Mouse (Mus musculus) heart, postnatal 0 days (tissue): ENCODE measurements around the gene Chn2. TPM values are rescaled to one million over a fixed set of nuclear protein-coding genes. Genes with fewer than 3 reads are reported as not detected.

Source experiments
- ATAC-seq: fragments of 200-750 bp; cut with Nextera tagmentation; 2 replicates; pipeline ENCODE4 v1.8.0; 2017; ENCODE audit warnings: low read depth, moderate number of reproducible peaks, moderate library complexity; ENCODE audit not compliant: insufficient read depth
- DNase-seq: peaks from one replicate; pipeline ENCODE4 v3.0.0-alpha.2; 2016; ENCODE audit warnings: low spot score
- H3K27ac ChIP-seq: fragments of 300-500 bp; sonication (generic); 2 replicates; pipeline ENCODE4 v1.5.1; 2014; ENCODE audit warnings: low read depth, mild to moderate bottlenecking
- H3K27me3 ChIP-seq: fragments of 300-500 bp; sonication (generic); 2 replicates; pipeline ENCODE4 v1.6.1; 2014; ENCODE audit warnings: low read length, mixed read lengths; ENCODE audit not compliant: control insufficient read depth, insufficient read depth
- H3K36me3 ChIP-seq: fragments of 300-500 bp; sonication (generic); replicated peaks from 2 replicates; pipeline ENCODE4 v1.6.1; 2014; ENCODE audit warnings: low read length, mixed read lengths; ENCODE audit not compliant: control insufficient read depth, insufficient read depth
- H3K4me1 ChIP-seq: fragments of 300-500 bp; sonication (generic); 2 replicates; pipeline ENCODE4 v1.6.1; 2014; ENCODE audit warnings: antibody characterized with exemption; ENCODE audit not compliant: control insufficient read depth, insufficient read depth
- H3K4me2 ChIP-seq: fragments of 300-500 bp; sonication (generic); 2 replicates; pipeline ENCODE4 v1.6.1; 2014; ENCODE audit warnings: low read depth, mild to moderate bottlenecking, low read length, moderate library complexity
- H3K4me3 ChIP-seq: fragments of 300-500 bp; sonication (generic); 2 replicates; pipeline ENCODE4 v1.5.1; 2014; ENCODE audit warnings: low read depth, low read length
- H3K9ac ChIP-seq: fragments of 300-500 bp; sonication (generic); replicated peaks from 2 replicates; pipeline ENCODE4 v1.6.1; 2014; ENCODE audit warnings: low read depth, low read length, mixed read lengths
- H3K9me3 ChIP-seq: fragments of 300-500 bp; sonication (generic); replicated peaks from 2 replicates; pipeline ENCODE4 v1.6.1; 2016; ENCODE audit warnings: low read length; ENCODE audit not compliant: control insufficient read depth
- CTCF ChIP-seq: IDR thresholded peaks from 2 replicates; pipeline ENCODE4 v1.5.1; 2016; ENCODE audit warnings: antibody characterized with exemption, control low read depth, low read depth
- EP300 ChIP-seq: IDR thresholded peaks from 2 replicates; pipeline ENCODE4 v1.6.1; 2016; ENCODE audit warnings: antibody characterized with exemption, low read depth
- WGBS: fragments of 180-500 bp; shearing (Covaris S2); extraction: QIAGEN DNeasy Blood & Tissue Kit; methylation state at CpG from one replicate; pipeline ENCODE4 v1.1.7; 2014; 5-methylcytosine and 5-hydroxymethylcytosine counted together
- polyA plus RNA-seq: library from polyadenylated mRNA; unstranded; fragments of >200 nt; fragmentation: Nextera tagmentation; extraction: Ambion mirVana; gene quantifications from 2 replicates; pipeline ENCODE4 v1.2.1, GENCODE M21; 2015
- total RNA-seq: library from RNA; depleted of rRNA; stranded (reverse); fragments of >200 nt; gene quantifications from 2 replicates; pipeline ENCODE4 v1.2.3, GENCODE M21; 2014; ENCODE audit warnings: low replicate concordance

The Chn2 gene
- total and polyA plus RNA-seq, 2 experiments from 2014 or later: 2.0 to 12.2 TPM

DNA sequence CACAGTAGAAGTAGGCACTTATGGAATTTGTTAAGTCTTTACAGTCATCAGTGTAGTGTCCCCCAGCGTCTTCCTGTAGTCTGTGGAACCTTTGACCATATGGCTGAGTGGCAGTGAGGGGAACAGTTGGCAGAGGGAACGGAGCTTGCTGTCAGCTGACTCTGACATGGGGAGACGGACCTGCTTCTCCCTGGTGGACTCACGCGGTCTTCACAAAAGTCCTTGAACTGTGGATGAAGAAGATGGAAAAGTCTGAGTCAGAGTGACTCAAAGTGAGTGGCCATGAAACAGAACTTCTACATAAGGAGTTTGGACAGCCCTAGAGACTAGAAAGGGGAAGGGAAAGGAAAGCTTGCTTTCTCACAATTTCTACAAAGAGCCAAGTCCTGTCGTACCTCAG is 36.1 kb downstream of the Chn2 start:
- TF ChIP-seq EP300 (no peak), CTCF (no peak)
- ATAC-seq (no peak), DNase-seq (no peak)
- Histone ChIP-seq H3K4me3 (no peak overlapping the region), H3K36me3 (no peaks in the 10 kb centered on the region), H3K9ac (no peak overlapping the region), H3K27ac (no peak overlapping the region), H3K9me3 (no peaks in the 10 kb centered on the region), H3K4me1 (peaks cover 11% of the 10 kb centered on the region), H3K27me3 (no peaks in the 10 kb centered on the region), H3K4me2 (no peak overlapping the region)
- 80% methylated on average over 6 of the region's 6 CpGs for WGBS

DNA sequence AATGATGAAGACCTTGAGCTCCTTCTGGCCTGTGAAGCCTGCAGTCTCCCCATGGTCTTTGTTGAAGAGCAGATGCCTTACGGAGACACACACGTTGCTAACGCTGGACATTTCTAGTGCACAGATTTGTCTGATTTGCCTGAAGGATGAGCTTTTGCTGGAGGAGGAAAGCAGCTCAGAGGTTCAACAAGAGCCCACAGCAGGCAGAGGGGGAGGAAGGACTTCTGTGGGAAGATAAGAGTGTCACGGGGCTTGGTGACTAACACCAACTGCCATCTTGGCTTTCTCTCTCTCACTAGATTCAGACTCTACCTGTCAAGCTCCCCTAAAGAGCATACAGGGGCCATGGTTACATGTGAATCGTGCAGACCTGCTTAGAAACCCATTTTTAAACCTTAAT is 37.3 kb downstream of the Chn2 start:
- Histone ChIP-seq H3K9ac (no peak overlapping the region), H3K9me3 (no peaks in the 10 kb centered on the region), H3K4me3 (no peak overlapping the region), H3K27ac (no peak overlapping the region), H3K36me3 (no peaks in the 10 kb centered on the region), H3K4me1 (no peaks in the 10 kb centered on the region), H3K4me2 (no peak overlapping the region), H3K27me3 (no peaks in the 10 kb centered on the region)
- WGBS: 77% methylated on average over 5 of the region's 5 CpGs
- TF ChIP-seq CTCF (no peak), EP300 (no peak)
- ATAC-seq (no peak), DNase-seq (no peak)

DNA sequence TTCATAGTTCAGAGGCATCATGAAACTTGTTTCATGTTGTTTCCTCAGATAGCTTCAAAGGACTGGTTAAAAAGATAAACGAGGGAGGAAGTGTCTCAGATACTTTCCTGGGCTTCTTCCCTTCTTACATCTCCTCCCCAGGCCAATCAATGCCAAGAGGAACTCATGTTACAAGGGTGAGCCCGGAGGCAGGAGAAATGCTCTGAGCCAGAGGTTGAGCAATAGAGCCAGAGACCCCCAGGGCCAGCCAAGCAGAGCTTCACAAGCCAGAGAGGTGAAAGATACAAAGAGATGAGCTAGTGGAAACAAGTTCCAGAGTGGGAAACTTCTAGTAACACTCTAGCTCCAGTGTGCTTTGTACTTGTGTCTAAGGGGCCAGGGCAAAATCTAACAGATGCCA is 38.9 kb downstream of the Chn2 start:
- H3K27ac ChIP-seq: no peak overlapping the region
- no peak overlapping the region for H3K4me3 ChIP-seq
- DNase-seq (no peak), ATAC-seq (no peak)
- no peak overlapping the region for H3K4me2 ChIP-seq
- peaks cover 9% of the 10 kb centered on the region; the same call in 1 of the 2 replicates for H3K4me1 ChIP-seq
- no peak overlapping the region for H3K9ac ChIP-seq
- H3K27me3 ChIP-seq: no peaks in the 10 kb centered on the region
- WGBS: 29% methylated on average over 2 of the region's 2 CpGs
- no peaks in the 10 kb centered on the region for H3K36me3 ChIP-seq
- no peaks in the 10 kb centered on the region for H3K9me3 ChIP-seq
- TF ChIP-seq EP300 (no peak), CTCF (no peak)

DNA sequence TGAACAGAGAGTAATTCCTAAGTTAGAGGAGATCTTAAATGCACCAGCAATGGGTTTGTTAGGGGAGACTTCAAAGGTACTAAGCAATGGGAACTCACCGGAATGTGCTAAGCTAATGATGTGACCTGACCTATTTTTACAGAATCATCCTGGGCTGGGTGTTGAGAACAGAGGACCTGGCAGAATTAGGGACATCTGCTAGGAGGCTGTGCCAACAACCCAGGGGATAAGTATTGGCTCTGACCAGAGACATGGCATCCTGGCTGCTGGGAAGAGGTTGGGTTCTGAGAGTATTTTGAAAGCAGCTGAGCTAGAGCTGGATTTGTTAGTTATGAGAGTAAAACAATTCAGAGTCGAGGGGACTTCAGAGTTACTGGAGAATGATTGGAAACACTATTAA is 40.5 kb downstream of the Chn2 start:
- H3K9ac ChIP-seq: no peak overlapping the region
- no peaks in the 10 kb centered on the region for H3K36me3 ChIP-seq
- no peaks in the 10 kb centered on the region for H3K27me3 ChIP-seq
- no peak overlapping the region for H3K27ac ChIP-seq
- no peak overlapping the region for H3K4me3 ChIP-seq
- TF ChIP-seq EP300 (no peak), CTCF (no peak)
- H3K4me2 ChIP-seq: no peak overlapping the region
- H3K4me1 ChIP-seq: peaks cover 16% of the 10 kb centered on the region; the same call in 1 of the 2 replicates
- H3K9me3 ChIP-seq: no peaks in the 10 kb centered on the region
- 78% methylated on average over 2 of the region's 2 CpGs for WGBS
- ATAC-seq (no peak), DNase-seq (no peak)

DNA sequence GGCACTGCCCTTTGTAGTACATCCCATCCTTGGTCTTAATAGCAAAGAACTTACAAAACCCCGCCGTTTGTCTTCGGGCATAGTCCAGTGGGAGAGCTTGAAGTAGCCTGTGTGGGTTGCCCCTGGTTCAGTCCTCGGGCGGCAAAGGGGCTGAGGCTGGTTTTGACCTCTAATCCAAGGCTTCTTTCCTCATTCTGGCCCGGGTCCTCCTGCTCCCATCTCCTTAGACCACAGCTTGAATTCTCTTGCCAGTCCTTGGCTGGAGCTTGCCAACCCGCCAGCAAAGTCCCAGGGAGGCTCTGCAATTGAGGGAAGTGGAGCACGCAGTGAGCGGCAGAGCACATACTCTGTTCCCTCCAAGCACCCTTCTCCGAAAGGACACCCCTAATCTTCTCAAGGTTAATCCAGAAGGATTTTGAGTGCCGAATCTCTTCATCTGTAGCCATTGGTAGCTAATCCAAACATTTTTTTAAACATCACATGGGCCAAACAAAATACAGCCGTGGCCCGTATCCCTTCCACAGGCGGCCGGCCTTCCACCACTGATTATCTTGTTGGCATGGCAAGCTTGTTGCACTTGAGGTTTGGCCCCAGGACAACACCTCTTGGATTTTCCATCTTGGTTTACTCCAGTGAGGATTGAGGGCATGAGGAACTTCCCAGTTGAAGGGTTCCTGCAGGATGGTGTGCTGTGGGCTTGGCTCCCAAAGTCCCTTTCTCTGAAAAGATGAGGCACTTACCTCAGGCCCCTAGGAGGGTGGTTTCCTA is 41.3 kb downstream of the Chn2 start:
- H3K4me1 ChIP-seq: peaks cover 24% of the 10 kb centered on the region
- WGBS: 80% methylated on average over 15 of the region's 15 CpGs
- H3K27ac ChIP-seq: no peak overlapping the region
- H3K9me3 ChIP-seq: no peaks in the 10 kb centered on the region
- no peaks in the 10 kb centered on the region for H3K36me3 ChIP-seq
- no peaks in the 10 kb centered on the region for H3K27me3 ChIP-seq
- H3K4me3 ChIP-seq: no peak overlapping the region
- H3K9ac ChIP-seq: no peak overlapping the region
- TF ChIP-seq EP300: no peak
- no peak for TF ChIP-seq CTCF
- no peak overlapping the region for H3K4me2 ChIP-seq
- DNase-seq: no peak
- no peak for ATAC-seq

DNA sequence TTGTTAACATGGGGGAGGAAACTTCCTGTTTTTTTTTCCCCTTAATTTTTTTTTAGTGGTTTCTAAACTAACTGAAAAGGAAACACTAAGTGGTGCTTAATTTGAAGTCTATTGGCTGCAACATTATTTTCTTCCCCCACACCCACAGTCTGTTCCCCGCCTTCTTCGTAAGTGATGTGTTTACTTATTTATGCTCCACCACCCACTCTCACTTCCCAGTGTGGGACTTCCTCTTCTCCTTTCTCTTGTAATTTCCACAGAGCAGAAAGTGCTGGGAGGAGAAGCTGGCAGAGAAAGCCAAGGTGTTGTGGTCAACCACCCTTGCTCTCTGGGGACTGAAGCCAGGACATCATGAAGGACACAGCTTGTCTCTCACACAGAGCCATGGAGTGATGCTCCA is 43.2 kb downstream of the Chn2 start:
- Histone ChIP-seq H3K9ac (no peak overlapping the region), H3K4me2 (no peak overlapping the region), H3K9me3 (no peaks in the 10 kb centered on the region), H3K27me3 (no peaks in the 10 kb centered on the region), H3K36me3 (no peaks in the 10 kb centered on the region), H3K4me1 (peaks cover 24% of the 10 kb centered on the region), H3K27ac (peak overlapping the region; percentile 31; the same call in 1 of the 2 replicates), H3K4me3 (no peak overlapping the region)
- TF ChIP-seq EP300 (no peak), CTCF (no peak)
- 70% methylated on average over 2 of the region's 2 CpGs for WGBS
- ATAC-seq (no peak), DNase-seq (no peak)
